13 mouse cellular contexts compared by ENCODE assay signal in genomic region chr14:41610690-41611089, GRCm38 (mm10). TPM values are rescaled to one million over a fixed set of nuclear protein-coding genes. Genes with fewer than 3 reads are reported as not detected.
A peak's percentile ranks its signal among the peaks of the same experiment; 100 is the strongest.
DNase-seq lines count a peak whose midpoint lies in the region.
"Not testable (repeated sequence)": the region's sequence is repeated elsewhere in the genome, so short reads cannot be mapped to it uniquely, and the experiment has no call there.
"Had no signal": no experiment of that assay in that cellular context is flagged by ENCODE, and none has a peak within 500 bp of the region (broad histone marks: within the 10 kb centered on the region; RNA-seq: fewer than 3 reads in every experiment).

No protein-coding gene starts in this region.

- intact Hi-C loops in left cerebral cortex, postnatal 25 days (cut with DNase I), result not testable (repeated sequence)

- DNase-seq in T-cell, adult 2 months (ENCODE audit: low spot score), result peak; percentile 5
- peak; percentile 14 for DNase-seq in heart, adult 8-10 months (ENCODE audit: low spot score)
- DNase-seq in heart, postnatal 4 days, result peak; percentile 5
- DNase-seq in kidney, postnatal 14 days, result peak; percentile 3
- peak; percentile 5 to 16 for DNase-seq in left cerebral cortex, postnatal 25 days (ENCODE audit: low spot score in 2 of 2)
- peak; percentile 1 for DNase-seq in lung, postnatal 25 days (ENCODE audit: low spot score)

RNA-seq across cellular contexts. Expression of gene Gm3072, which starts 13.7 kb away (rescaled TPM):
- not detected for total RNA-seq in heart, adult 8-10 months (2022)
- total RNA-seq in heart, postnatal 4 days (2021), result not detected
- total RNA-seq in left cerebral cortex, postnatal 25 days (2021), result not detected
- total RNA-seq: adrenal gland, adult 2 months; adrenal gland, postnatal 10 days; adrenal gland, postnatal 25 days; adrenal gland, postnatal 4 days; CH12.LX; common myeloid progenitor, adult 5-6 weeks; G1E had no signal

RNA-seq across cellular contexts. Expression of gene Gm3676, which starts 35.6 kb away (rescaled TPM):
- total RNA-seq in heart, adult 8-10 months (2022), result not detected
- total RNA-seq in heart, postnatal 4 days (2021), result not detected
- total RNA-seq in left cerebral cortex, postnatal 25 days (2021), result not detected
- total RNA-seq: adrenal gland, adult 2 months; adrenal gland, postnatal 10 days; adrenal gland, postnatal 25 days; adrenal gland, postnatal 4 days; CH12.LX; common myeloid progenitor, adult 5-6 weeks; G1E had no signal

RNA-seq across cellular contexts. Expression of gene 1700049E17Rik2, which starts 37.7 kb away (rescaled TPM):
- under 1 TPM in 1 of 4 experiments, not detected in 3; 0.41 TPM for total RNA-seq in heart, adult 8-10 months (2022)
- not detected for total RNA-seq in heart, postnatal 4 days (2021)
- total RNA-seq in left cerebral cortex, postnatal 25 days (2021), result under 1 TPM; 0.37 to 0.94 TPM
- total RNA-seq: adrenal gland, adult 2 months; adrenal gland, postnatal 10 days; adrenal gland, postnatal 25 days; adrenal gland, postnatal 4 days; CH12.LX; common myeloid progenitor, adult 5-6 weeks had no signal

RNA-seq across cellular contexts. Expression of gene Gm7970, which starts 55.3 kb away (rescaled TPM):
- total RNA-seq in heart, adult 8-10 months (2022), result not detected
- not detected for total RNA-seq in heart, postnatal 4 days (2021)
- total RNA-seq in left cerebral cortex, postnatal 25 days (2021), result not detected
- total RNA-seq: adrenal gland, adult 2 months; adrenal gland, postnatal 10 days; adrenal gland, postnatal 25 days; adrenal gland, postnatal 4 days; CH12.LX; common myeloid progenitor, adult 5-6 weeks; G1E had no signal

Comparison
In these comparisons a context has a peak if more than half of its experiments do, and no peak if none do; other contexts are left out.
1. Peak in every context shown above with its lines: DNase-seq.